Mouse (Mus musculus) heart, adult 2 months (tissue): ENCODE data around the gene Acot7. TPM values are rescaled to one million over a fixed set of nuclear protein-coding genes. Genes with fewer than 3 reads are reported as not detected.
"Not testable (repeated sequence)": the region's sequence is repeated elsewhere in the genome, so short reads cannot be mapped to it uniquely, and the experiment has no call there.

ENCODE experiments used
- DNase-seq, 2 experiments: peaks; one replicate each; pipeline ENCODE4 v3.0.0; 2021
- H3K27ac ChIP-seq: fragments of 200-600 bp; 2 replicates; pipeline ENCODE4 v1.8.1; 2022
- H3K27me3 ChIP-seq: fragments of 200-500 bp; 2 replicates; pipeline ENCODE4 v1.6.1; 2012; ENCODE audit warnings: mild to moderate bottlenecking, low read length, inconsistent platforms, mixed read lengths; ENCODE audit not compliant: control insufficient read depth, insufficient read depth
- H3K36me3 ChIP-seq: fragments of 200-500 bp; 2 replicates; pipeline ENCODE4 v1.6.1; 2012; ENCODE audit warnings: low read length, inconsistent platforms; ENCODE audit not compliant: control insufficient read depth, insufficient read depth
- H3K4me1 ChIP-seq: fragments of 200-500 bp; 2 replicates; pipeline ENCODE4 v1.6.1; 2011; ENCODE audit warnings: low read length; ENCODE audit not compliant: control insufficient read depth, insufficient read depth
- H3K4me3 ChIP-seq: fragments of 200-600 bp; 2 replicates; pipeline ENCODE4 v1.8.1; 2022
- H3K79me2 ChIP-seq: fragments of 200-500 bp; replicated peaks from 2 replicates; pipeline ENCODE4 v1.6.1; 2012; ENCODE audit warnings: mild to moderate bottlenecking, inconsistent platforms, low read length, moderate library complexity, mixed read lengths; ENCODE audit not compliant: control insufficient read depth, insufficient read depth
- H3K9ac ChIP-seq: fragments of 200-500 bp; 2 replicates; pipeline ENCODE4 v1.6.1; 2012; ENCODE audit warnings: low read depth, mild to moderate bottlenecking, control low read depth, inconsistent platforms, low read length, mixed read lengths
- CTCF ChIP-seq: fragments of 200-600 bp; IDR thresholded peaks from 2 replicates; pipeline ENCODE4 v1.8.1; 2022; ENCODE audit warnings: antibody characterized with exemption, mild to moderate bottlenecking, moderate library complexity
- EP300 ChIP-seq: fragments of 200-500 bp; IDR thresholded peaks from 2 replicates; pipeline ENCODE4 v1.6.1; 2011; ENCODE audit warnings: low read depth, low read length, control low read depth; ENCODE audit not compliant: insufficient read depth
- POLR2A ChIP-seq: fragments of 200-500 bp; IDR thresholded peaks from 2 replicates; pipeline ENCODE4 v1.6.1; 2011; ENCODE audit warnings: mild to moderate bottlenecking, low read depth, low read length, control low read depth; ENCODE audit not compliant: insufficient read depth
- WGBS: fragments of 180-500 bp; shearing (Covaris S2); methylation state at CpG from one replicate; pipeline ENCODE4 v1.1.7; 2018; 5-methylcytosine and 5-hydroxymethylcytosine counted together
- intact Hi-C: fragments of 180-260 bp; cut with DNase I; formaldehyde crosslinking; loops from one replicate; pipeline ENCODE4 v1.15.1; 2025
- polyA plus RNA-seq: library from polyadenylated mRNA; depleted of rRNA; stranded (reverse); fragments of >200 nt; gene quantifications from 2 replicates; pipeline ENCODE4 v1.2.3, GENCODE M21; 2012
- total RNA-seq, 2 experiments: library from RNA; stranded (reverse); gene quantifications; 2 replicates each; pipeline ENCODE4 v1.2.3; 2021

The Acot7 gene
- total and polyA plus RNA-seq, 3 experiments: 51.7 to 64.8 (median 58.1) TPM

- TF ChIP-seq EP300 (no peak), CTCF (no peak), POLR2A (no peak)
- 70% methylated on average over 13 of the region's 13 CpGs for WGBS
- Histone ChIP-seq H3K27me3 (no peaks in the 10 kb centered on the region), H3K4me1 (peaks cover 11% of the 10 kb centered on the region), H3K27ac (peak overlapping the region; percentile 36), H3K79me2 (no peaks in the 10 kb centered on the region; the same call in 1 of the 2 replicates), H3K36me3 (no peaks in the 10 kb centered on the region), H3K4me3 (no peak overlapping the region), H3K9ac (no peak overlapping the region)
- peak in 1 of 2 experiments; percentile 55 for DNase-seq
- intact Hi-C loops: loop anchor here (2.0 kb wide), 1 partner anchor 18 kb away; no protein-coding TSS in a partner anchor
Measured at GRCm38 (mm10) chr4:152226901-152227486, 49.1 kb downstream of the Acot7 start.

- intact Hi-C loops: loop anchor here (2.0 kb wide), 1 partner anchor 17 kb away; no protein-coding TSS in a partner anchor
- Histone ChIP-seq H3K9ac (no peak overlapping the region), H3K27me3 (no peaks in the 10 kb centered on the region), H3K4me1 (peaks cover 10% of the 10 kb centered on the region), H3K27ac (no peak overlapping the region; the same call in 1 of the 2 replicates), H3K36me3 (no peaks in the 10 kb centered on the region), H3K4me3 (no peak overlapping the region), H3K79me2 (no peaks in the 10 kb centered on the region; the same call in 1 of the 2 replicates)
- 80% methylated on average over 12 of the region's 12 CpGs for WGBS
- TF ChIP-seq EP300: no peak
- no peak for TF ChIP-seq POLR2A
- TF ChIP-seq CTCF: no peak
- DNase-seq: no peak
Measured at GRCm38 (mm10) chr4:152227749-152228527, 50.0 kb downstream of the Acot7 start.

DNA sequence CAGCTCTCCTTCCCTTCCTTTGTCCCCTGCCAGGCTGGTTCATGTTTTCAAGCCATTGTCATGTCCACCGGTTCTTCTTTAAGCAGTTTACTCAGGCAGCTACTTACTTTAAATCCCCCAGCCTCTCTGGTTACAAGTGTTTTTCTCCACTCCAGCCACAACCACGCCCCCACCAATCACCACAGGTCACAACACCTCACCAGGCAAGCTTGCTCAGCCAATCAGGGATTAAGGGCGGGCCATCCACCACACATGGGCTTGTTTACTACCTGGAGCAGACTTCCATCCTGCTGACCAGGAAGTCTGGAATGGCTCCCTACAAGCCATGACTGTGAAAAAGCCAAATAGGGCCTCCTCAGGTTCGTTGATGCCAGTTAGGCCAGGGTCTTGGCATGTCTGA, 52.4 kb downstream of the Acot7 start:
- H3K79me2 ChIP-seq, H3K27ac ChIP-seq, H3K27me3 ChIP-seq, intact Hi-C loops, DNase-seq, H3K4me3 ChIP-seq, H3K36me3 ChIP-seq, H3K9ac ChIP-seq: not testable (repeated sequence)
- peaks cover 10% of the 10 kb centered on the region for H3K4me1 ChIP-seq
- 76% methylated on average over 4 of the region's 4 CpGs for WGBS

DNA sequence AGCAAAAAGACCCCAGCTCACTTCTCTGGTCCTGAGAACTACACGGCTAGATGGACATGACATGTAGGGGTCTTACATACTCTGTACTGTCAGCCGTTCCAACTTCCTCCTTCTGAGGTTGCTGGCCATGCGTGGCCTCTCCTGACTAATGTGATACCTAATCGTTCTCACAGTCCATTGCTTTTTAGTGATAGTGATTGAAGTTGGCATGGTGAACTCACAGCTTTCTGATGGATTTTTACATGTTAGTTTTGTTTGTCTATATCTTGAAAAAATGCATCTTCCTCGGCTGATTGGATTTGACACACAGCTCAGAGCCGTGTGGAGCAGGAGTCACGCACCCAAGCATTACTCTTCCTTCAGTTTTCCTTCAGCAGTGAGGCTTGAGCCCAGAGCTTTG, 53.4 kb downstream of the Acot7 start:
- Histone ChIP-seq H3K79me2 (no peaks in the 10 kb centered on the region), H3K9ac (no peak overlapping the region), H3K4me3 (no peak overlapping the region), H3K36me3 (no peaks in the 10 kb centered on the region), H3K27me3 (no peaks in the 10 kb centered on the region), H3K27ac (no peak overlapping the region), H3K4me1 (peaks cover 9% of the 10 kb centered on the region)
- WGBS: 86% methylated on average over 7 of the region's 7 CpGs
- intact Hi-C loops: no loop called here
- TF ChIP-seq POLR2A: no peak
- TF ChIP-seq CTCF: no peak
- TF ChIP-seq EP300: no peak
- no peak for DNase-seq

GRCm38 (mm10) chr4:152232411-152232903, 54.5 kb downstream of the Acot7 start:
- TF ChIP-seq POLR2A (no peak), CTCF (no peak), EP300 (no peak)
- Histone ChIP-seq H3K36me3 (no peaks in the 10 kb centered on the region), H3K9ac (no peak overlapping the region), H3K27ac (no peak overlapping the region), H3K4me3 (no peak overlapping the region), H3K79me2 (no peaks in the 10 kb centered on the region), H3K4me1 (peaks cover 3% of the 10 kb centered on the region; the same call in 1 of the 2 replicates), H3K27me3 (no peaks in the 10 kb centered on the region)
- 86% methylated on average over 4 of the region's 4 CpGs for WGBS
- no peak for DNase-seq
- intact Hi-C loops: no loop called here

DNA sequence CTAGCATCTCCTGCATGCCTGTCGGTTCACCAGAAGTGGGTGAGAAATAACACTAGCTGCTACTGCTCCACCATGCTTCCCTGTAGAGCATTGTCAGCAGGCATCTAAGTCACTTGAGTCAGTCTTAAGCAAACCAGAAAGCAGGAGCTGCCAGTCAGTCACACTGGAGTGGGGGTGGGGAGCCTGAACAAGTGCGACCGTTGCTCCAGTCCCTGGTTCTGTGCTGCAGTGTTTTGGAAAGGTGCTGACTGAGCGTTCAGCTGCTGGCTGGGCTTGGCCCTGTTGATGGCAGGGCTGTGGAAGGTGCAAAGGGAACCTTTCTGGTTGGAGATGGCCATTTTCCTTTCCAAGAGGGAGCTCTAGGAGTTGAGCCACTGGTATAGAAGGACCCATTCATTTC, 62.0 kb downstream of the Acot7 start:
- Histone ChIP-seq H3K4me3 (no peak overlapping the region), H3K4me1 (peaks cover 6% of the 10 kb centered on the region), H3K27ac (no peak overlapping the region), H3K36me3 (no peaks in the 10 kb centered on the region), H3K79me2 (no peaks in the 10 kb centered on the region), H3K27me3 (no peaks in the 10 kb centered on the region), H3K9ac (no peak overlapping the region)
- intact Hi-C loops: no loop called here
- DNase-seq: no peak
- 69% methylated on average over 4 of the region's 4 CpGs for WGBS
- TF ChIP-seq EP300 (no peak), POLR2A (no peak), CTCF (no peak)
